Mouse (Mus musculus) Patski (cell line): ENCODE measurements around the gene Pik3cb. TPM values are rescaled to one million over a fixed set of nuclear protein-coding genes. Genes with fewer than 3 reads are reported as not detected.

Source experiments
- ATAC-seq: fragments of 100-300 bp; one replicate; pipeline ENCODE4 v1.8.0; 2021
- CTCF ChIA-PET: fragments of 350-600 bp; sonication (Branson Sonifier 250); formaldehyde crosslinking; loops from one replicate; lab custom pipeline; 2022; ENCODE audit warnings: inconsistent platforms; lab: Charles Lee
- POLR2A ChIA-PET: fragments of 350-600 bp; sonication (Branson Sonifier 250); formaldehyde crosslinking; loops from one replicate; lab custom pipeline; 2022; ENCODE audit warnings: antibody characterized with exemption, inconsistent platforms; lab: Charles Lee
- DNase-seq: peaks from one replicate; pipeline ENCODE4 v3.0.0-alpha.2; 2011; ENCODE audit warnings: low read depth, low spot score
- H3K27me3 ChIP-seq: fragments of 371-371 bp; one replicate; pipeline ENCODE4 v1.5.1; 2021
- CTCF ChIP-seq: fragments of 100-300 bp; IDR thresholded peaks from one replicate; pipeline ENCODE4 v1.5.1; 2021
- in situ Hi-C: fragments of 300-500 bp; cut with MboI; formaldehyde crosslinking; loops from 3 replicates; pipeline ENCODE4 v1.11.1; 2018; ENCODE audit warnings: low pct_unique_long_range_greater_than_20kb, mixed read lengths
- polyA plus RNA-seq: library from polyadenylated mRNA; unstranded; gene quantifications from one replicate; pipeline ENCODE4 v1.2.3, GENCODE M21; 2021

The Pik3cb gene
- polyA plus RNA-seq, 1 experiment from 2014 or later: 24.5 TPM

GRCm38 (mm10) chr9:99165956-99166355 is 25.5 kb upstream of the Pik3cb start:
- peak; percentile 76 for ATAC-seq
- H3K27me3 ChIP-seq: no peaks in the 10 kb centered on the region
- in situ Hi-C loops: no loop called here
- DNase-seq: no peak
- POLR2A ChIA-PET: no interaction called here
- CTCF ChIA-PET: no interaction called here
- no peak for TF ChIP-seq CTCF

- in situ Hi-C loops: no loop called here
- CTCF ChIA-PET: no interaction called here
- DNase-seq: no peak
- no peak for TF ChIP-seq CTCF
- no peak for ATAC-seq
- no peaks in the 10 kb centered on the region for H3K27me3 ChIP-seq
- POLR2A ChIA-PET: no interaction called here
These were observed 24.3 kb upstream of the Pik3cb start for GRCm38 (mm10) chr9:99164664-99165226.

- ATAC-seq (no peak), DNase-seq (no peak)
- CTCF ChIA-PET: no interaction called here
- TF ChIP-seq CTCF: no peak
- H3K27me3 ChIP-seq: no peaks in the 10 kb centered on the region
- POLR2A ChIA-PET: no interaction called here
- in situ Hi-C loops: no loop called here
These were observed 23.7 kb upstream of the Pik3cb start for GRCm38 (mm10) chr9:99164148-99164503.

- no peak for DNase-seq
- in situ Hi-C loops: no loop called here
- ChIA-PET CTCF (no interaction called here), POLR2A (no interaction called here)
- no peak for ATAC-seq
- no peaks in the 10 kb centered on the region for H3K27me3 ChIP-seq
- no peak for TF ChIP-seq CTCF
These were observed 23.2 kb upstream of the Pik3cb start for GRCm38 (mm10) chr9:99163420-99164147.

- H3K27me3 ChIP-seq: no peaks in the 10 kb centered on the region
- no peak for TF ChIP-seq CTCF
- ChIA-PET CTCF (no interaction called here), POLR2A (no interaction called here)
- ATAC-seq (no peak), DNase-seq (no peak)
- in situ Hi-C loops: no loop called here
These were observed 22.4 kb upstream of the Pik3cb start for GRCm38 (mm10) chr9:99162839-99163238.

- ChIA-PET POLR2A (no interaction called here), CTCF (no interaction called here)
- no peak for ATAC-seq
- no peaks in the 10 kb centered on the region for H3K27me3 ChIP-seq
- in situ Hi-C loops: no loop called here
- no peak for DNase-seq
- TF ChIP-seq CTCF: no peak
These were observed 20.4 kb upstream of the Pik3cb start for GRCm38 (mm10) chr9:99160780-99161179.

GRCm38 (mm10) chr9:99159932-99160331 is 19.5 kb upstream of the Pik3cb start:
- ChIA-PET CTCF (interaction anchor here (0.9 to 1.1 kb wide), 2 partner anchors 11 to 91 kb away, joined by 3 read pairs; no protein-coding TSS in a partner anchor), POLR2A (no interaction called here)
- in situ Hi-C loops: no loop called here
- no peak for TF ChIP-seq CTCF
- DNase-seq (no peak), ATAC-seq (no peak)
- H3K27me3 ChIP-seq: no peaks in the 10 kb centered on the region

- DNase-seq (no peak), ATAC-seq (no peak)
- ChIA-PET POLR2A (no interaction called here), CTCF (interaction anchor here (1.1 kb wide), 1 partner anchor 12 kb away, joined by 3 read pairs; no protein-coding TSS in a partner anchor)
- no peaks in the 10 kb centered on the region for H3K27me3 ChIP-seq
- TF ChIP-seq CTCF: no peak
- in situ Hi-C loops: no loop called here
These were observed 18.3 kb upstream of the Pik3cb start for GRCm38 (mm10) chr9:99158708-99159107.

- in situ Hi-C loops: no loop called here
These were observed 17.8 kb upstream of the Pik3cb start for GRCm38 (mm10) chr9:99158203-99158632.

GRCm38 (mm10) chr9:99153655-99154054 is 13.2 kb upstream of the Pik3cb start:
- in situ Hi-C loops: no loop called here
- DNase-seq (no peak), ATAC-seq (peak; percentile 44)
- POLR2A ChIA-PET: no interaction called here
- H3K27me3 ChIP-seq: no peaks in the 10 kb centered on the region
- CTCF ChIA-PET: interaction anchor here (1.0 to 1.4 kb wide), 2 partner anchors 18 to 19 kb away, joined by 4 read pairs; no protein-coding TSS in a partner anchor
- no peak for TF ChIP-seq CTCF

More at GRCm38 (mm10) chr9:99158203-99158632, 17.8 kb upstream of the Pik3cb start:
- ATAC-seq (no peak), DNase-seq (no peak)
- ChIA-PET CTCF (no interaction called here), POLR2A (no interaction called here)
- no peaks in the 10 kb centered on the region for H3K27me3 ChIP-seq
- no peak for TF ChIP-seq CTCF
